Mouse (Mus musculus) cerebellum, postnatal 10 days (tissue): ENCODE data around the gene Mettl13.
A peak's percentile ranks its signal among the peaks of the same experiment; 100 is the strongest.

Experiments
- DNase-seq, 2 experiments: peaks; one replicate each; pipeline ENCODE4 v3.0.0; 2021; ENCODE audit warnings: mixed read lengths in 2 of 2

Gene Mettl13

GRCm38 (mm10) chr1:162531584-162531983 lies 16.8 kb downstream of the Mettl13 start:
- no peak for DNase-seq

GRCm38 (mm10) chr1:162530666-162531065 lies 17.7 kb downstream of the Mettl13 start:
- no peak for DNase-seq

DNA sequence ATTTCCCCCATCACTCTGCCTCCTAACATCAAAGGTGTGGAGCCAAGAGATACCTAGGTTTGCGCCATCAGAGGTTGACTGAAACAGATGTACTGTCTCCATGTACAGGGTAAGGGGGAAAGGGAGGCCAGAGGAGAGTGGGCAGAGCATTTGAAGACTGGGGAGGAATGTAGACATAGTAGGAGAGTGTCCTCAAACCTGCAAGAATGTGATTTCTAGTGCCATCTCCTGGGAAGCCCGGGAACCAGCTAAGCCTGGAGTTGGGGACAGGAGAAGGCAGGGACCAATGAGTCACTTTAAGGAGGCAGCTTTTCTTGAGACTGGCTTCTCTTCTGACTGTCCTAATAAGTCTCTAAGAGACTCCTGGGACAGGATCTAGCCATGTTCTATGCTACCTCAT lies 18.7 kb downstream of the Mettl13 start:
- peak; percentile 46 to 54 for DNase-seq

DNA sequence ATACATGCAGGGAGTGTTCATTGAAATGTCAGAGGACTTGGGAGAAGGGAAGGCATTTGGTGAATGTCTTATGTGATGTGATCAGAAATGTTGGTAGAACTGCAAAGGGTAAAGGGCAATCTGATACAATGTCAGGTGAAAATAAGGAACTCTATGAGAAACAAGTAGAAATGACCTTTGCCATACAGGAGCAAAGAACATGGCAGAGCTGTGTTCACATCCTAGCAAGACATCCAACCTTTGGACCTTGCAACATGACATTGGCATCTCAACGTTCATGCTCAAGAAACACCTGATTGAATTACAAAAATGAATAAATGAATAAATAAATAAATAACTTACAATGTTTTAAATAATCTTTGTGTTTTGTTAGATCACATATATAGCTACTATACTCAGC lies 33.2 kb downstream of the Mettl13 start:
- no peak for DNase-seq

DNA sequence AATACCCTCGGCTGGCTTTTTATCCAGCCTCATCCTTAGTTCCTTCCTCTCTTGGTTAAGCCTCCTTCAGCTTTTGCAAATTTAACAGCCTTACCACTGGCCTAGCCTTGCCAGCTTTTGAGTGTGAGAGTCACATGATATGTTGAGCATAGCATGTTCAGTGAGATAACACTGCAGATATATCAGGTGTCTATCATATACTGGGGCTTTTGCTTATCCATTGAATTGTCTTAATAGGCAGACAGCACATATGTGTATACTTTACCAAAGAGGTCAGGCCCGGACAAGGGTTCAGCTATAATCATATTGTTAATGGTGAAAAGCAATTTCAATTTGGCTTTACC lies 38.4 kb downstream of the Mettl13 start:
- no peak for DNase-seq

DNA sequence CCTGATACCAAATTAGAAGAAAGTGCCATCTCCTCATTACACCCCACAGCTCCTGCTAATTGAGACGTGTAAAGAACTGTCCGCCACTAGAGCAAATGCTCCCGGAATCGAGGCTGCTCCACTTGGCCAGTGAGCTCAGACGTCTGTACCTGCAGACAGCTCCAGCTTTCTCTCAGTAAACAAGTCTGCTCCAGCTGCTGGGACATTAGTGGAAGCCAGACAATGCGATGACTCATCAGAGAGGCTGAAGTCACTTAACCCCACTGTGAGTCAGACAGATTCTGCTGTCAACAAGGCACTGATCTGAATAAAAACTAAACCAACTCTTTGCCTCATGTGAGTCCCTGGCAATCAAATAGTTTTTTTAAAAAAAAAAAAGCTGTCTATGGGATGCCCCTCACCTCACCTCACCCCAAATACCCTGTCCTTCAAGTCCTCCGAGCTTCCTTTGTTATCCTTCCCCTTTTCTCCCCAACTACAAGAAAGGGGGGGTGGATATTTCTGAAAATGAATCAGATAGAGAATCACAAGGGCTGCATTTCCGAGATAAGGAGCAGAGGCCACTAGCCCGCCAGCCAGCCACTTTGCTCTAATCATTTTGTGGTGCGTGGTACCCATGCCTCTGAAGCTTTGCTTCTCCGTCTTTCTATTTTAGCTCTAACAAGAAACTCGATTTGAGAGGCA lies 38.9 kb downstream of the Mettl13 start:
- DNase-seq = peak in 1 of 2 experiments; percentile 10

- DNase-seq = no peak
Measured at GRCm38 (mm10) chr1:162508211-162509005, 39.9 kb downstream of the Mettl13 start.

GRCm38 (mm10) chr1:162506516-162506915 lies 41.8 kb downstream of the Mettl13 start:
- no peak for DNase-seq

- no peak for DNase-seq
Measured at GRCm38 (mm10) chr1:162505649-162506048, 42.7 kb downstream of the Mettl13 start.
